Mouse (Mus musculus) intestine, embryonic 14.5 days (tissue): ENCODE measurements around the gene Olfr215. TPM values are rescaled to one million over a fixed set of nuclear protein-coding genes. Genes with fewer than 3 reads are reported as not detected.
"Not testable (repeated sequence)": the region's sequence is repeated elsewhere in the genome, so short reads cannot be mapped to it uniquely, and the experiment has no call there.

ENCODE experiments used
- ATAC-seq: fragments of 200-750 bp; cut with Nextera tagmentation; replicated peaks from 2 replicates; pipeline ENCODE4 v1.8.0; 2017; ENCODE audit warnings: low read depth, moderate number of reproducible peaks, moderate TSS enrichment, moderate library complexity; ENCODE audit not compliant: low FRiP score, low TSS enrichment
- DNase-seq: peaks from one replicate; pipeline ENCODE4 v3.0.0-alpha.2; 2018; ENCODE audit warnings: low spot score
- H3K27ac ChIP-seq: fragments of 300-500 bp; sonication (generic); 2 replicates; pipeline ENCODE4 v1.5.1; 2014; ENCODE audit warnings: low read depth, mild to moderate bottlenecking, control low read depth
- H3K27me3 ChIP-seq: fragments of 300-500 bp; sonication (generic); replicated peaks from 2 replicates; pipeline ENCODE4 v1.6.1; 2014; ENCODE audit warnings: low read length, control low read depth; ENCODE audit not compliant: control insufficient read depth, insufficient read depth
- H3K36me3 ChIP-seq: fragments of 300-500 bp; sonication (generic); 2 replicates; pipeline ENCODE4 v1.6.1; 2014; ENCODE audit warnings: low read length, control low read depth; ENCODE audit not compliant: control insufficient read depth, insufficient read depth
- H3K4me1 ChIP-seq: fragments of 300-500 bp; sonication (generic); replicated peaks from 2 replicates; pipeline ENCODE4 v1.6.1; 2014; ENCODE audit warnings: low read length, control low read depth, mixed read lengths; ENCODE audit not compliant: control insufficient read depth, insufficient read depth
- H3K4me2 ChIP-seq: fragments of 300-500 bp; sonication (generic); 2 replicates; pipeline ENCODE4 v1.6.1; 2014; ENCODE audit warnings: low read length
- H3K4me3 ChIP-seq: fragments of 300-500 bp; sonication (generic); 2 replicates; pipeline ENCODE4 v1.5.1; 2014; ENCODE audit warnings: low read depth, low read length, control low read depth, mixed read lengths
- H3K9ac ChIP-seq: fragments of 300-500 bp; sonication (generic); 2 replicates; pipeline ENCODE4 v1.6.1; 2014; ENCODE audit warnings: mild to moderate bottlenecking, low read length
- H3K9me3 ChIP-seq: fragments of 300-500 bp; sonication (generic); 2 replicates; pipeline ENCODE4 v1.6.1; 2016; ENCODE audit warnings: low read length, control low read depth; ENCODE audit not compliant: control insufficient read depth
- WGBS: fragments of 180-500 bp; shearing (Covaris S2); extraction: QIAGEN DNeasy Blood & Tissue Kit; methylation state at CpG from one replicate; pipeline ENCODE4 v1.1.7; 2014; 5-methylcytosine and 5-hydroxymethylcytosine counted together
- polyA plus RNA-seq: library from polyadenylated mRNA; unstranded; fragments of >200 nt; fragmentation: Nextera tagmentation; extraction: Ambion mirVana; gene quantifications from 2 replicates; pipeline ENCODE4 v1.2.1, GENCODE M21; 2014

The Olfr215 gene
- polyA plus RNA-seq = not detected in 2 replicates

GRCm38 (mm10) chr6:116584095-116584494, at the start of gene Olfr215:
TSS of gene Olfr215 (minus strand) at chr6:116584195.
- no peak for ATAC-seq
- 81% methylated on average over 4 of the region's 4 CpGs for WGBS
- H3K4me3 ChIP-seq = no peak within 1 kb of the TSS
- no peaks in the 10 kb centered on the region for H3K27me3 ChIP-seq
- no peak within 1 kb of the TSS for H3K27ac ChIP-seq
- no peaks in the 10 kb centered on the region for H3K4me1 ChIP-seq
- H3K9me3 ChIP-seq = no peaks in the 10 kb centered on the region
- no peak for DNase-seq
- H3K4me2 ChIP-seq = no peak within 1 kb of the TSS
- no peaks in the 10 kb centered on the region for H3K36me3 ChIP-seq
- no peak within 1 kb of the TSS for H3K9ac ChIP-seq

- Histone ChIP-seq H3K36me3 (0 out of 2 replicates have a peak, but pooled peaks cover under 1% of the 10 kb centered on the region), H3K4me1 (peaks cover 6% of the 10 kb centered on the region; the same call in 1 of the 2 replicates), H3K27me3 (no peaks in the 10 kb centered on the region), H3K9ac (no peak overlapping the region), H3K9me3 (no peaks in the 10 kb centered on the region), H3K4me2 (no peak overlapping the region), H3K27ac (no peak overlapping the region), H3K4me3 (no peak overlapping the region)
- peak; percentile 74 for DNase-seq
- no peak for ATAC-seq
- 48% methylated on average over 1 of the region's 1 CpGs for WGBS
These were observed 48.1 kb upstream of the Olfr215 start for GRCm38 (mm10) chr6:116632129-116632528.

- H3K9me3 ChIP-seq = no peaks in the 10 kb centered on the region
- no peak overlapping the region for H3K4me3 ChIP-seq
- no peak overlapping the region for H3K27ac ChIP-seq
- H3K36me3 ChIP-seq = peaks cover 21% of the 10 kb centered on the region
- peak; percentile 45 for DNase-seq
- H3K9ac ChIP-seq = no peak overlapping the region
- 90% methylated on average over 10 of the region's 10 CpGs for WGBS
- H3K4me1 ChIP-seq = peaks cover 6% of the 10 kb centered on the region; the same call in 1 of the 2 replicates
- H3K4me2 ChIP-seq = no peak overlapping the region
- no peak for ATAC-seq
- no peaks in the 10 kb centered on the region for H3K27me3 ChIP-seq
These were observed 45.8 kb upstream of the Olfr215 start for GRCm38 (mm10) chr6:116629766-116630165.

- H3K9ac ChIP-seq = peak within 1 kb of the TSS; percentile 94
- H3K36me3 ChIP-seq = peaks cover 27% of the 10 kb centered on the region
- WGBS = under 1% methylated on average over 54 of the region's 56 CpGs
- peaks cover 6% of the 10 kb centered on the region; the same call in 1 of the 2 replicates for H3K4me1 ChIP-seq
- ATAC-seq (peak; percentile 90), DNase-seq (peak; percentile 90)
- H3K4me2 ChIP-seq = peak within 1 kb of the TSS; percentile 86
- H3K9me3 ChIP-seq = no peaks in the 10 kb centered on the region
- H3K4me3 ChIP-seq = peak within 1 kb of the TSS; percentile 81
- peak within 1 kb of the TSS; percentile 80 for H3K27ac ChIP-seq
- H3K27me3 ChIP-seq = no peaks in the 10 kb centered on the region
These were observed 44.7 kb upstream of the Olfr215 start, which contains the start of gene Zfp422 for GRCm38 (mm10) chr6:116628539-116629171. TSS of gene Zfp422 (minus strand) at chr6:116628999.

GRCm38 (mm10) chr6:116628095-116628494, 44.1 kb upstream of the Olfr215 start:
- ATAC-seq = no peak

GRCm38 (mm10) chr6:116626417-116626816, 42.4 kb upstream of the Olfr215 start:
- not testable (repeated sequence) for H3K9me3 ChIP-seq, H3K27me3 ChIP-seq, H3K9ac ChIP-seq, H3K4me3 ChIP-seq, H3K4me2 ChIP-seq, H3K27ac ChIP-seq, H3K4me1 ChIP-seq, ATAC-seq
- H3K36me3 ChIP-seq = peaks cover 27% of the 10 kb centered on the region
- peak; percentile 29 for DNase-seq
- WGBS = 98% methylated on average over 9 of the region's 9 CpGs

More at GRCm38 (mm10) chr6:116628095-116628494, 44.1 kb upstream of the Olfr215 start:
- Histone ChIP-seq H3K27me3 (no peaks in the 10 kb centered on the region), H3K36me3 (peaks cover 27% of the 10 kb centered on the region), H3K4me1 (peaks cover 6% of the 10 kb centered on the region; the same call in 1 of the 2 replicates), H3K9me3 (no peaks in the 10 kb centered on the region), H3K27ac (peak overlapping the region; percentile 80), H3K4me2 (peak overlapping the region; percentile 86), H3K4me3 (peak overlapping the region; percentile 81), H3K9ac (peak overlapping the region; percentile 94)
- WGBS = 9% methylated on average over 9 of the region's 9 CpGs
- peak; percentile 51 for DNase-seq

- no peaks in the 10 kb centered on the region for H3K27me3 ChIP-seq
- no peak overlapping the region for H3K27ac ChIP-seq
- H3K9ac ChIP-seq = no peak overlapping the region
- H3K36me3 ChIP-seq = peaks cover 20% of the 10 kb centered on the region
- 50% methylated on average over 8 of the region's 8 CpGs for WGBS
- no peak overlapping the region for H3K4me2 ChIP-seq
- no peaks in the 10 kb centered on the region for H3K4me1 ChIP-seq
- no peak overlapping the region for H3K4me3 ChIP-seq
- DNase-seq = no peak
- H3K9me3 ChIP-seq = no peaks in the 10 kb centered on the region
- ATAC-seq = peak; percentile 53; the same call in 1 of the 2 replicates
These were observed 37.5 kb upstream of the Olfr215 start for GRCm38 (mm10) chr6:116621318-116622023.

- no peaks in the 10 kb centered on the region for H3K4me1 ChIP-seq
- DNase-seq = no peak
- no peak overlapping the region for H3K4me2 ChIP-seq
- H3K9ac ChIP-seq = no peak overlapping the region
- H3K36me3 ChIP-seq = no peaks in the 10 kb centered on the region
- no peak overlapping the region for H3K27ac ChIP-seq
- no peak for ATAC-seq
- H3K4me3 ChIP-seq = no peak overlapping the region
- H3K27me3 ChIP-seq = no peaks in the 10 kb centered on the region
- no peaks in the 10 kb centered on the region for H3K9me3 ChIP-seq
These were observed 34.1 kb upstream of the Olfr215 start for GRCm38 (mm10) chr6:116618073-116618472.
